Mouse (Mus musculus) spleen, adult 2 months (tissue): Measurements from ENCODE around the gene Ddn.

Experiments used
- CTCF ChIP-seq: fragments of 200-500 bp; IDR thresholded peaks from 2 replicates; pipeline ENCODE4 v1.5.1; 2011; ENCODE audit warnings: mild to moderate bottlenecking, inconsistent platforms; ENCODE audit not compliant: insufficient read depth, insufficient read length, insufficient replicate concordance; ENCODE audit errors: extremely low read depth
- POLR2A ChIP-seq: fragments of 200-500 bp; IDR thresholded peaks from 2 replicates; pipeline ENCODE4 v1.6.1; 2011; ENCODE audit warnings: low read depth, low read length, inconsistent platforms

DNA sequence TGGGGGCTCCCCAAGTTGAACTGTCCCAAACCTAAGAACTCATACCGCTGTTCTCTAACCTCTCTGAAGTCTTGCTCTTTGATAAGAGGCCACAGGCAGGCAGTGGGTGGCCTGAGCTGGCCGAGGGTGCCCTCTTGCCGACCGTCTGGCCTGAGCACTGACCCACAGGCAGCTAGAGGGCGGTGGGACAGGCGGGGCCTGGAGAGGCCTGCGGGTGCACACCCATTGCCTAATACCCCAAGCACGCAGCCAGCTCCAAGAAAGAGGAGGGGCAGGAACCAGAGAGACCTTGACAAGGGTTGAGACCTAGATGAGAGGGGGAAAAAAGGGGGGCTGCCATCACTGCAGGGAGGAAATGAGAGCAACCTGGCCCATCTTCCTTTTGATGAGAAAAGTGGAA, 29.2 kb downstream of the Ddn start:
- TF ChIP-seq CTCF (no peak), POLR2A (no peak)
